Mouse (Mus musculus) brain, embryonic 14.5 days (tissue): ENCODE results near the gene Sorbs2. TPM values are rescaled to one million over a fixed set of nuclear protein-coding genes. Genes with fewer than 3 reads are reported as not detected.

ENCODE experiments used
- DNase-seq: peaks from one replicate; pipeline ENCODE4 v3.0.0-alpha.2; 2011; ENCODE audit warnings: low read depth
- CTCF ChIP-seq: fragments of 200-500 bp; IDR thresholded peaks from 2 replicates; pipeline ENCODE4 v1.5.1; 2012; ENCODE audit warnings: inconsistent platforms, mild to moderate bottlenecking, moderate library complexity, borderline replicate concordance; ENCODE audit not compliant: insufficient read depth, insufficient read length; ENCODE audit errors: extremely low read depth
- POLR2A ChIP-seq: fragments of 200-500 bp; IDR thresholded peaks from 2 replicates; pipeline ENCODE4 v1.6.1; 2012; ENCODE audit warnings: mild to moderate bottlenecking, inconsistent platforms, borderline replicate concordance; ENCODE audit not compliant: poor library complexity, insufficient read depth, insufficient read length, severe bottlenecking; ENCODE audit errors: extremely low read depth
- polyA plus RNA-seq: library from polyadenylated mRNA; depleted of rRNA; stranded (reverse); fragments of >200 nt; gene quantifications from 2 replicates; pipeline ENCODE4 v1.2.3, GENCODE M21; 2012

Sorbs2 gene
- polyA plus RNA-seq, 1 experiment: 81.7 TPM

DNA sequence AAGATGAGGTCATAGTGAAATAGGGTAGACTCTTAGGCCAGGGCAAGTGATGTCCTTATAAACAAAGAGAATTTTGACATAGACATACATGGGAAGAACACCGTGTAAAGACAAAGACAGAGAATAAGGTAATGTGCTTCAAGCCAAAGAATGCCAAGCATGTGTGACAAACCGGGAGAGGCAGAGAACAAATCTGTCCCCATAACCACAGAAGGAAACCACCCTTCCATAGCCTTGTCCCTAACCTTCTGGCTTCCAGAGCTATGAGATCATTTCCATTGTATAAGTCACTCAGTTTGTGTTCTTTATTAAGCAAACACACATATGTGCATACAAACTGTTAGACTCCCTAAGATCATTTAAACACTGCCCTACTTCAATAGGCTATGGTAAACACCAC is 21.3 kb downstream of the Sorbs2 start:
- DNase-seq: no peak
- no peak for TF ChIP-seq CTCF
- TF ChIP-seq POLR2A: no peak

DNA sequence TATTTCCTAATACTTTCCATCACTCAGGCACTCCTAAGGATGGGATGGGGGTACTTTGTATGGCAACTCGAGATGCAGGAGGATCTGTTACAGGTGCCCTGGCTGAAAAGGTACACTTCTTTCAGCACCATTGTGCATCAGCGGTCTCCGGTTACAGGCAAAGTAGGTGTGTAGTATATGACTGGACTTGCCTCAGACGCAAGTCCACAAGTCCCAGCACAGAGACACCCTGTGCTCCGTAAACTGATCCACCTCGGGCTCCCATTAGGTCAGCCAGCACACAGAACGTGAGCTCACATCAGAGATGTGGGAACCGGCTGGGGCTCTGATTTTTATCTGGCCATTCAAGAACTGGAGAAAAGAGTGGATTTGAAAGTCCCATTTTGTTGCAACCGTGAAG is 29.0 kb downstream of the Sorbs2 start:
- DNase-seq: no peak
- TF ChIP-seq POLR2A (no peak), CTCF (no peak)

DNA sequence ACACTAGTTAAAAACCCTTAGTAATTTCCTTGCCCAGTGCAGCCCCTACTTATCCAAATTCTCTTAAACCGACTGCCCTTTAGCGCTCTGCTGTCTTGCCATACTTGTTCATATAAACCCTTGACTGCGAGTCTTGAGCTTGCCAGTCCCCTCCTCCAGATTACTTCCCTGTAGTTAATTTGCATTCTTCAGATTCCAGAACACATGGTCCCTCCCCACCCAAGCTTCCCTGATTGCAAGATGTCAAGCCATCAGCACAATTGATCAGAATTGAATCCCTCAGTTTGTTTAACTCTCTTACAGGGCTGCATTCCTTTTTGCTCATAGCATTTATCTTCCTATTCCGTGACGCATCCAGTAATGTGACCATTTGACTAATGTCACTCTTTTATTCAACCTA is 32.9 kb downstream of the Sorbs2 start:
- TF ChIP-seq CTCF (no peak), POLR2A (no peak)
- no peak for DNase-seq

DNA sequence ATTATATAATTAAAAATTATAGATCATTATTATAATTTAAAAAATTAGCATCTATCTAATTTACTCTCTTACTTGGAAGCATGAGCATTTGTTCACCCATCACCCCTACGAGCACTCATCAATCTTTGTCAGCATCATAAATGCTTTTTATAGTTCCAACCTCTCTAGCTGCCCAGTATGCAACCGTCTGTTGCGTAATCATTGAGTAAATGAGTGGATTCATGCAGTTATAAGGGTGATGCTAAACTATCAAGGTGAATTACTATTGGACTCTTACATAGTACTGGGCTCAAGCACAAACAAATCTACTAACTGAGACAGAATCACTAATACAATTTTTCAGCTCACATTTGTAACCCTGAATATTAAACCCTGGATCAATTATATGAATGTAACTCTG is 44.6 kb downstream of the Sorbs2 start:
- no peak for DNase-seq
- no peak for TF ChIP-seq CTCF
- TF ChIP-seq POLR2A: no peak

DNA sequence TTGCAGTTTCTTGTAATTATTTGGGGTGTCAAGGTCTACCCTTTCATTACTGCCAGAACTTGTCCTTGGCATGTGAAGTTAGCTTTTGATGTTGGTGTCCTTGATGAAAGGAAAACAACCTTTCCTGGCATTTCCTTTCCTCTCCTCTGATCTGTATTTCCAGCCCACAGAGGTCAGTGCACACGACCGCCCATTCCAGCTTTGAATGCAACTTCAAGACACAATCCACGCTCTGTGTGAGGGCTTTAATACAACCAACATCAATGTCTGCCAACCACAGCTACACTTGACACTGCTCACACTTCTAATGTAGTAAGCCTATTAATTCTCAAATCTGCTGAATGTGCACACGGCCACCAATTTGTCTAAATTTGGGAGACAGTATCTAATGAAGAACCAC is 47.0 kb downstream of the Sorbs2 start:
- no peak for TF ChIP-seq CTCF
- TF ChIP-seq POLR2A: no peak
- DNase-seq: peak; percentile 68

DNA sequence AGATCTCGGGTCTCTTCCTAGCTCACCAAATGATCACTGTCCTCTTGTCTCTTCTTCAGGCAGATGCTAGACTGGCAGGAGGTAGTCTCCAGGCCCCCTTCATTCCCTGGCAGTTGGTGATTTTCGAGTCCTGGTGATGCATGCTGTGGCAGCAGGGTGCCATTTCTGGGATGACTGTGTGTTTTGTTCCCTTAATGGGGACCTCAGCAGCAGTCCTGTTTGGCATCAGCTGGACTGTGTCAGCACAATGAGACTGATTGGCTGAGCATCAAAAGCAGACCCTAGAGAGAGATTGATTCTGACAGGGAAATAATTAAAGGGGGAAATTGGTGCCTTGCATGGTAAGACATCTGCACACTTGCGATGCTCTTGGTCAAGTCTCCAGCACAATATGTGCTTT is 50.3 kb downstream of the Sorbs2 start:
- peak; percentile 97 for DNase-seq
- TF ChIP-seq CTCF (no peak), POLR2A (no peak)

DNA sequence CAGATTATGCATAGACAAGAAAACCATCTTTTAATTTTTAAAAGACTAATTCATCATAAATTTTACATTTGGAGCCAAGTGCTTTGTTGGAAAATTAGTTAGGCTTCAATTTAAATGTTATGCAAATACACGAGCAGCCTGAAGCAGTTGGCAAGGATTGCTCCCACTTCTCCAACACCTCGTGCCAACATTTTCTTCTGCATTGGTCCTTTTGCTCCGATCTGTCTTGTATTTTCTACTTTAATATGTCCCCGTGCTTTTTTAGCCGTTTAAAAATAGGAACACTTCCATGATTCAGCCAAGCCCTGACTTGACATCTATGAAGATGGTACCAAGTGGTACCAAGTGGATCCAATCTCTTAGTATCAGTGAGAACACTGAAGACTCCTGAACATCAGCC is 50.8 kb downstream of the Sorbs2 start:
- peak; percentile 91 for DNase-seq
- no peak for TF ChIP-seq CTCF
- TF ChIP-seq POLR2A: no peak

DNA sequence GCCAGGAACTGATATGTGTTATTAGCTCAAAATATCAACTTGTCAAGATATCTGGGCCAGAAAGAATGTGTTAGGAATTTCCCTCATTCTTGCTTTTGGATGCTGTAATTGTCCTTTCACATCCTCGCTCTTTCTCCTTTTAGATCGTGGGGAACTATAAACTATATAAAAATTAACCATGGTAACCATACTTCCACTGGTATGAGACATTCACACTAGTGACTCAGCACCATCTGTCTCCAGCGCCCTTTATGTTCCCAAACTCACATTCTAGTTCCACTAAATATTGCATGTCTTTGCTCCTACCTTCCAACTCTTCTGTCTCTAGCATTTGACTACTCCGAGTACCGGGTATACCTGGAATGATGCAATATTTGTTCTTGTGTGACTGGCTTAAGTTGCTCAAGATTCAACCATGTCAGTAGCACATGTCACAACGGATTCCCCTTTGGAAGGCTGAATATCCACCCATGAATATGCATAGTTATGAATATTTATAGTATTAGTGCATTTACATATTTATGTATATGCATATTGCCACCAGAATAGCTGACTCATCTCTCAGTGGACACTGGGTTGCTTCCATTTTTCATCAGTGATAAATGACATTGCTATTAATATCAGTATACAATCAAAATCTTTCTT is 51.7 kb downstream of the Sorbs2 start:
- DNase-seq: peak; percentile 61

DNA sequence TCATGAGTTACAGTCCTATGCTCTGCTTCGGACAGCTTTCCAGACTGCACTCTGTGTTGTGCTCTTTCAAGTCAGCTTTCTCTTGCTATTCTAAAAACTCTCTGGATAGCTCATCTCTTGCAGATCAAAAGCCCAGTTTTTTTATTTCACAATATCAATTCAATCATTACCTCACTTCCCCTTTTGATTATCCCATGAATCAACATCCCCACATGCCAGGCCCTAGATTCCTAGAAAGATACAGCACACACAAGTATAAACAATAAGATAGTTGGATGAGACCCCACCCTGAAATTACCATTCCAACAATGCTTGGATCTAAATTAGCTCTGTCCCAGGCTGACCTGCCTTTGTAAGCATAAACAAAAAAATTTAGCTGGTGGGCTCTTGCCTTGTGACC is 57.6 kb downstream of the Sorbs2 start:
- DNase-seq: no peak
- TF ChIP-seq CTCF: no peak
- no peak for TF ChIP-seq POLR2A

More for the DNA sequence above, 51.7 kb downstream of the Sorbs2 start:
- no peak for TF ChIP-seq POLR2A
- TF ChIP-seq CTCF: no peak

DNA sequence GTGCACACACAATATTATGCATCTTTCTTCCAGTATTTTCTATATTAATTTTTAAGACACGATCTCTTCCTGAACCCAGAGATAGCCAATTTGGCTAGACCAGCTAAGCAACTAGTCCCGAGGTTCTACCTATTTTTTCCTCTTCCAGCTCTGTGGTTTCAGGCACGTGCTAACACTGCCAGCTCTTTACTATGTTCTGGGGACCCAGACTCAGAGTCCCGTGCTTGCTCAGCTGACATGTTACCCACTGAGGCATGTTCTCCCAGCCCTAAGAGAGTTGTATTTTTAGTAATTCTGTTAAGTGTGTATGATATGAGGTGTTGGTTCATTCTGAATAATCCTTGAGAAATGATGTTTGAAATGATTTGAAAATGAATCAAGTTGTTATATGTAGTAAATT is 62.5 kb downstream of the Sorbs2 start:
- TF ChIP-seq POLR2A: no peak
- no peak for TF ChIP-seq CTCF
- DNase-seq: no peak

DNA sequence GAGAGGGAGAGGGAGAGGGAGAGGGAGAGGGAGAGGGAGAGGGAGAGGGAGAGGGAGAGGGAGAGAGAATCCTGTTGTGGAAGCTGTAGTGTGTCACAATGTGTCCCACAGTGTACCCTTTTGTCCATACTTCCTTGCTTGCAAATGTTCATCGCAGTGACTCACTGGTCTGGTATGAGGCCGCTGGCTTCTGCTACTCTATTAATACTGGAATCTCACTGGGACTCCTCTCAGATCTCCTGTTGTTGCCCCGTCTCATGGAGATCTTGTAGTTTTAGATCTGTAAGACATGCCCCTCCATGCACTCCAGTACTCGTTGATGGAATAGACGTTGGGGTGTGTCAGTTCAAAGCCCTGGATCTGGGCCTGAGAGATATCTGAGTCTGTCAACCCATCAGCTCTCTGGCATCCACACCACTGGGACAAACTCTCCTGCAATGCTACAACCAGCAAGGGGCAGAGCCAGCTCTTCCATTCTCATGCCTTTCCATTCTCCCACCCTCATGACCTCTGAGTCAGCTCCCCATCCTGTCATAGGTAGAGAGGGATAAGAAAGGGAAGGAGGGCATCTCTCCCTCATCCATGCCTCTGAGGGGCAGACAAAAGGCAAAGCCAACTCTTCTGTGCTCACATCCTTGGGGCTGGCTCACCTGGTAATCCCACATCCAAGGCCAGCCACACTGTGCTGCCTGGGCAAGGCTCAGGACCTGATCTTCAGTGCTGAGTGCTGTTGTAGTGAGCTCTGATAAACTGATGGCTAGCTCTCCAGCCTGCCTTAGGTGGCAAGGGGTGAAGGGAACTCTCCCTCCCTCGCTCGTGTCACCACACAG is 72.3 kb downstream of the Sorbs2 start:
- DNase-seq: no peak
- TF ChIP-seq POLR2A (no peak), CTCF (no peak)

DNA sequence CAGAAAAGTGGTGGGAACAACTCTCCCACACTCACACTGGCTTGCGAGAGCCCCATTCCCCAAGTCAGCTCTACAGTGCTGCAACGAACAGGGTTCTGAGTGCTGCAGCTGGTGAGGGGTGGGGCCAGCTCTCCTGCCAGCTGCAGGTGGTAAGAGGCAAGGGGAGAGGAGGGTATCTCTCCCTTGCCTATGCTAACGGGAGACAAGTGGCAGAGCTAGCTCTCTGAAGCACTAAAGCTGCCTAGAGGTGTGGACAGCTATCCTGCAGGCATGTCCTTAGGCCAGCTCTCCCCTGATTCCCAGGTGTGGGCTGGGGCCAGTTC is 72.9 kb downstream of the Sorbs2 start:
- no peak for DNase-seq
- TF ChIP-seq CTCF (no peak), POLR2A (no peak)

DNA sequence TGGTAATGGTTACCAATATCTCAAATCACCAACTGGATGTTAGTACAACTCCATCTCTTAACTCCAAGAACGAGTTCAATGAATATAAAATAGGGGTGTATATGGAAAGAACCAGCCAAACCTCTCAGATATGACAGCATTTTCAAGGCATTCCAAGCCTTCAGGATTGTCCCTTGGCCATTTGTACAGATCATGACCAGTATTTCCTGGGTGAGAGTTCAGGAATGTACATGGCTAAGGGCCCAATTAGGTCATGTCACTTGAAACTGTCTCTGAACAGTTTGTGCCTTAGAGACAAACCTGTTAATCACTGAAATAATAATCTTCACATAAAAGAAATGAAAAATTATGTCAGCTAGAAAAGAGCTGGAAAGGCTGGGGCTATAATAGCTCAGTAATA is 76.3 kb downstream of the Sorbs2 start:
- DNase-seq: no peak
- TF ChIP-seq POLR2A: no peak
- TF ChIP-seq CTCF: no peak
